Mouse (Mus musculus) cerebellum, adult (tissue): ENCODE results near the gene Sipa1l1.

Source experiments
- ATAC-seq: cut with Nextera tagmentation; 2 replicates; pipeline ENCODE4 v1.9.2; 2017; ENCODE audit warnings: mild to moderate bottlenecking, moderate library complexity, mixed read lengths; ENCODE audit not compliant: insufficient number of reproducible peaks, low FRiP score, low TSS enrichment

Sipa1l1 gene

GRCm38 (mm10) chr12:82365276-82365875 lies 196.3 kb downstream of the Sipa1l1 start:
- ATAC-seq, result no peak

GRCm38 (mm10) chr12:82366754-82367153 lies 197.6 kb downstream of the Sipa1l1 start:
- ATAC-seq, result no peak

GRCm38 (mm10) chr12:82367345-82367744 lies 198.2 kb downstream of the Sipa1l1 start:
- ATAC-seq, result no peak

GRCm38 (mm10) chr12:82367986-82368385 lies 198.9 kb downstream of the Sipa1l1 start:
- ATAC-seq, result peak; percentile 49; the same call in 1 of the 2 replicates

- no peak for ATAC-seq
Measured at GRCm38 (mm10) chr12:82369402-82370160, 200.5 kb downstream of the Sipa1l1 start.

GRCm38 (mm10) chr12:82371266-82371665 lies 202.1 kb downstream of the Sipa1l1 start:
- ATAC-seq, result no peak

- ATAC-seq, result no peak
Measured at GRCm38 (mm10) chr12:82374020-82374419, 204.9 kb downstream of the Sipa1l1 start.

- no peak for ATAC-seq
Measured at GRCm38 (mm10) chr12:82382932-82383331, 213.8 kb downstream of the Sipa1l1 start.

- peak; percentile 71 for ATAC-seq
Measured at GRCm38 (mm10) chr12:82384719-82385118, 215.6 kb downstream of the Sipa1l1 start.

- ATAC-seq, result no peak
Measured at GRCm38 (mm10) chr12:82387042-82387441, 217.9 kb downstream of the Sipa1l1 start.

- peak; percentile 94 for ATAC-seq
Measured at GRCm38 (mm10) chr12:82387647-82388046, 218.5 kb downstream of the Sipa1l1 start.

GRCm38 (mm10) chr12:82388144-82388543 lies 219.0 kb downstream of the Sipa1l1 start:
- ATAC-seq, result no peak

- no peak for ATAC-seq
Measured at GRCm38 (mm10) chr12:82394118-82394861, 225.2 kb downstream of the Sipa1l1 start.

GRCm38 (mm10) chr12:82395194-82395593 lies 226.1 kb downstream of the Sipa1l1 start:
- no peak for ATAC-seq

GRCm38 (mm10) chr12:82397193-82397592 lies 228.1 kb downstream of the Sipa1l1 start:
- ATAC-seq, result no peak

- ATAC-seq, result peak; percentile 89
Measured at GRCm38 (mm10) chr12:82397751-82398150, 228.6 kb downstream of the Sipa1l1 start.

GRCm38 (mm10) chr12:82398926-82399325 lies 229.8 kb downstream of the Sipa1l1 start:
- ATAC-seq, result no peak

GRCm38 (mm10) chr12:82399971-82400720 lies 231.0 kb downstream of the Sipa1l1 start:
- ATAC-seq, result no peak

GRCm38 (mm10) chr12:82400783-82401182 lies 231.7 kb downstream of the Sipa1l1 start:
- ATAC-seq, result no peak

GRCm38 (mm10) chr12:82401440-82401839 lies 232.3 kb downstream of the Sipa1l1 start:
- ATAC-seq, result no peak
